Mouse (Mus musculus) hindbrain, embryonic 12.5 days (tissue): ENCODE results near the gene Rps3a1. TPM values are rescaled to one million over a fixed set of nuclear protein-coding genes. Genes with fewer than 3 reads are reported as not detected.

ENCODE experiments used
- ATAC-seq: fragments of 200-750 bp; cut with Nextera tagmentation; 2 replicates; pipeline ENCODE4 v1.8.0; 2017; ENCODE audit warnings: moderate TSS enrichment; ENCODE audit not compliant: low FRiP score
- H3K27ac ChIP-seq: fragments of 300-500 bp; sonication (generic); 2 replicates; pipeline ENCODE4 v1.5.1; 2016; ENCODE audit warnings: mild to moderate bottlenecking
- H3K27me3 ChIP-seq: fragments of 300-500 bp; sonication (generic); 2 replicates; pipeline ENCODE4 v1.6.1; 2016; ENCODE audit warnings: mild to moderate bottlenecking
- H3K36me3 ChIP-seq: fragments of 300-500 bp; sonication (generic); 2 replicates; pipeline ENCODE4 v1.6.1; 2016; ENCODE audit warnings: mild to moderate bottlenecking
- H3K4me1 ChIP-seq: fragments of 300-500 bp; sonication (generic); 2 replicates; pipeline ENCODE4 v1.6.1; 2016
- H3K4me2 ChIP-seq: fragments of 300-500 bp; sonication (generic); replicated peaks from 2 replicates; pipeline ENCODE4 v1.6.1; 2016; ENCODE audit warnings: mild to moderate bottlenecking
- H3K4me3 ChIP-seq: fragments of 300-500 bp; sonication (generic); 2 replicates; pipeline ENCODE4 v1.5.1; 2016; ENCODE audit warnings: mild to moderate bottlenecking
- H3K9ac ChIP-seq: fragments of 300-500 bp; sonication (generic); 2 replicates; pipeline ENCODE4 v1.6.1; 2016; ENCODE audit warnings: mild to moderate bottlenecking, moderate library complexity
- H3K9me3 ChIP-seq: fragments of 300-500 bp; sonication (generic); replicated peaks from 2 replicates; pipeline ENCODE4 v1.6.1; 2016; ENCODE audit warnings: mild to moderate bottlenecking
- WGBS: fragments of 180-500 bp; shearing (Covaris S2); methylation state at CpG from one replicate; pipeline ENCODE4 v1.1.7; 2016; 5-methylcytosine and 5-hydroxymethylcytosine counted together
- polyA plus RNA-seq: library from polyadenylated mRNA; unstranded; fragments of >200 nt; fragmentation: Nextera tagmentation; extraction: Ambion mirVana; gene quantifications from 2 replicates; pipeline ENCODE4 v1.2.1, GENCODE M21; 2016

Gene Rps3a1
- polyA plus RNA-seq, 1 experiment from 2014 or later = 871 TPM

DNA sequence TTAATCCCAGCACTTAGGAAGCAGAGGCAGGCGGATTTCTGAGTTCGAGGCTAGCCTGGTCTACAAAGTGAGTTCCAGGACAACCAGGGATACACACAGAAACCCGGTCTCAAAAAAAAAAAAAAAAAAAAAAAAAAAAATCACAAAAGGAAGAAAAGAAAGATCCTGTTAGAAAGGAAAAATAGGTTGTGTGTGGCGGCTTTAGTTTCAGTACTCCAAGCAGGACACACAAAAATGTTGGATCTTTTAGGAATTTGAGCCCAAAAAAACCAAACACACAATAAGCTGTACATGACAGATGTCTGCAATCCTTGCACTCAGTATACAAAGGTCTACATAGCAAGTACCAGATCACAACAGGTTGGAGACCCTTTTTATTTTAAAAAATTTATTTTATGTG lies 2.8 kb downstream of the Rps3a1 start:
- Histone ChIP-seq H3K9ac (no peak overlapping the region), H3K9me3 (no peaks in the 10 kb centered on the region), H3K4me2 (no peak overlapping the region), H3K36me3 (peaks cover 59% of the 10 kb centered on the region), H3K4me3 (no peak overlapping the region), H3K27me3 (no peaks in the 10 kb centered on the region), H3K27ac (no peak overlapping the region), H3K4me1 (peaks cover 17% of the 10 kb centered on the region)
- ATAC-seq = no peak
- WGBS = 90% methylated on average over 4 of the region's 4 CpGs

DNA sequence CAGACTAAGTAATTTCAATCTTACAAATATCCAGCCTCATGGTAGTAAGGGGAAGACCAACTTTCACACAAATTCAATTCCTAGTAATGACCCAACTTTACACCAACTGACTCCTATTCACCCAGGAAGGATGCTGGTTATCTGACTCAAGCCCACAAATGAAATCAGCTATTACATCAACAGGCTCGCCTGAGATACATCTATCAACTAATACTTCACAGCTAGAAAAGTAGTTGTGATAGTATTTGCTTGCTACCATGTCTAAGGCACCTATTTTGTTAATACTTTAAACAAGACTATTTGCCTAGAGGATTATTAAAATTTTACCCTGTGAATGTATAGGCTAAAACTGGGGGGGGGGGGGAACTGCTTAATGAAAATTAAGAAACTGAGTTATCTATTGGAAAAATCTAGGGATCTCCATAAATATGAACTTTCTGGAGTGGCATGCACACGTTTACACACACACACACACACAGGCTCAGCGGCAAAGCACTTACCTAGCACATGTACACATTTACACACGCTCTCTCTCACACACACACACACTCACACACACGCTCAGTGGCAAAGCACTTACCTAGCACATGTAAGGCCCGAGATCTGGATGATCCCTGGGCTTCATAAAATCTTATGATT lies 5.4 kb downstream of the Rps3a1 start:
- peaks cover 60% of the 10 kb centered on the region for H3K36me3 ChIP-seq
- no peak overlapping the region for H3K27ac ChIP-seq
- peaks cover 10% of the 10 kb centered on the region for H3K4me1 ChIP-seq
- no peaks in the 10 kb centered on the region for H3K27me3 ChIP-seq
- H3K9me3 ChIP-seq = no peaks in the 10 kb centered on the region
- H3K4me3 ChIP-seq = no peak overlapping the region
- ATAC-seq = no peak
- H3K4me2 ChIP-seq = no peak overlapping the region
- no peak overlapping the region for H3K9ac ChIP-seq
- 94% methylated on average over 6 of the region's 6 CpGs for WGBS

DNA sequence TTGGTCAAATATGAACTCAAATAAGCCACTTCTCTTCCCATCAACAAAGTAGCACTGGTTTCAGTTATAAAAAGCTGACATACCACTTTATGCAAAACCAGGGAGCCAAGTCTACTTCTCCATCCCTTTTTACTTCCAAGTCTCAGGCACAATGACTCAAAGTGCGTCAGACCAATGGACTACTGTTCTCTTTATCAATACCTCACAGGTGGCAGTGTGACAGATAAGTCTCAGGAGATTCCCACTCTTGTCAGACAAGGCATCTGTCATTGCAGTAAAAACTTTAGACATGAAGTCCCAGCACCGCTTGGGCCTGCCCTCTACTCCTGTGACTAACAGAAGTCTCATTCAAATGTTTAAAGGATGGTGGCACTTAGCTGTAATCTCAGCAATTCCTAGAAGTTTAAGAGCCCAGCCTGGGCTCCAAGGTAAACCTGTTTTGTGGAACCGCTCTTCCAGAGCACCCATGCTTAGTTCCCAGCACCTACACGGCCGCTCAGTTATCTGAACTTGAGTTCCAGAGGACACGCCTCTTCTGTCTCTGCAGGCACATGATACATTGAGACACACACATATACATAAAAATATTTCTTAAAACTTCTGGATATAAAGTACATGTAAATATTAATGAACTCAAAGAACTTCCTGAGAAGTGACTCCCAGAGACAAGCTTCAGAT lies 6.5 kb downstream of the Rps3a1 start:
- H3K36me3 ChIP-seq = peaks cover 59% of the 10 kb centered on the region
- H3K9ac ChIP-seq = no peak overlapping the region
- H3K27me3 ChIP-seq = no peaks in the 10 kb centered on the region
- no peak overlapping the region for H3K4me2 ChIP-seq
- no peak for ATAC-seq
- no peaks in the 10 kb centered on the region for H3K9me3 ChIP-seq
- WGBS = 91% methylated on average over 6 of the region's 6 CpGs
- H3K27ac ChIP-seq = no peak overlapping the region
- no peak overlapping the region for H3K4me3 ChIP-seq
- H3K4me1 ChIP-seq = peaks cover 5% of the 10 kb centered on the region

DNA sequence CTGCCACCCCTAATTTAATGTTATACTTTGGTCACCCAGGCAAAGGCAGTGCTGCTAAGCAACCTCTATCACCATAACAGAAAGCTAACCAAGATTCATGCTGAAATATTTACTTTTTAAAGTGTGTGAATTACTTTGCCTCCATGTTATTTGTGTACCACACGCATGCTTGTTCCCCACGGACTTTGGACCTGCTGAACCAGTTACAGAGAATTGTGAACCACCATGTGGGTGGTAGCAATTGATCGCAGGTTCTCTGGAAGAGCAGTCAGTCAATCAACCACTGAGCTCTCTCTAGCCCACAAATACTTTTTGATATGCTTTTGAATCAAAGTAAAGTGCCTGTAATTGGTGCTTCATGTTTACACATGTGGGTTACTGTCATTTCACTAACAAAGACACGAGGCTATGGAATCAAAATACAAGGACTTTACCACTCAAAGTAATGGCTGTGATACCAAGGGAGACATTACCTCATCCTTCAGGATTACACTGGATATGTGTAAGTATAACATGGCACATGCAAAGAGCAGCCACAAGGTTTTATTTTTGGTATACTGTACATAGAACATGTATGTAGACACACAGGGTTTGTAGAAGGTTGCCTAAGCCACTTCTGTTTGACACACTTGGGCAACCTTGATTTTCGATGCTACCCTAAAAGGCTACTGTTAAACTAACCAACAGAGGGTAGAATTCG lies 7.4 kb downstream of the Rps3a1 start:
- Histone ChIP-seq H3K4me1 (no peaks in the 10 kb centered on the region), H3K27me3 (no peaks in the 10 kb centered on the region), H3K4me3 (no peak overlapping the region), H3K9ac (no peak overlapping the region), H3K27ac (no peak overlapping the region), H3K4me2 (no peak overlapping the region), H3K36me3 (peaks cover 50% of the 10 kb centered on the region), H3K9me3 (no peaks in the 10 kb centered on the region)
- ATAC-seq = no peak
- WGBS = 92% methylated on average over 6 of the region's 6 CpGs

DNA sequence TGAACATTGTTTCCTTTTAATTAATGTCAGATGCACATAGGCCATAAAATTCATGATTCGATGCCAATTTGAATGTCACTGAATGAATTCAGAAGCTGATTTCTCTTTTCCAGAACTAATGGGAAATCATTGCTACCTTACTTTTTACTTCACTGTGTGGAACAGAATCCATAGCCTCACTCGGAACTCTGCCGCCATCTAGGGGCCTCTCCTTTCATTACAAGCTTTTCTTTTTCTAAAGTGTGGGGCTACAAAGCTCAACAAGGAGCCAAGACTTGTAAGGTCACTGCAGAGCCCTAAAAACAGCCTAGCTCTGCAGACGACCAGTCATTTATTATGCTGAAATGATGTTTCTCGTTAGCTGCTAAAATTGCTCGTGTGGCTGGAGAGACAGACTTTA lies 12.7 kb downstream of the Rps3a1 start:
- H3K36me3 ChIP-seq = 0 out of 2 replicates have a peak, but pooled peaks cover 2% of the 10 kb centered on the region

DNA sequence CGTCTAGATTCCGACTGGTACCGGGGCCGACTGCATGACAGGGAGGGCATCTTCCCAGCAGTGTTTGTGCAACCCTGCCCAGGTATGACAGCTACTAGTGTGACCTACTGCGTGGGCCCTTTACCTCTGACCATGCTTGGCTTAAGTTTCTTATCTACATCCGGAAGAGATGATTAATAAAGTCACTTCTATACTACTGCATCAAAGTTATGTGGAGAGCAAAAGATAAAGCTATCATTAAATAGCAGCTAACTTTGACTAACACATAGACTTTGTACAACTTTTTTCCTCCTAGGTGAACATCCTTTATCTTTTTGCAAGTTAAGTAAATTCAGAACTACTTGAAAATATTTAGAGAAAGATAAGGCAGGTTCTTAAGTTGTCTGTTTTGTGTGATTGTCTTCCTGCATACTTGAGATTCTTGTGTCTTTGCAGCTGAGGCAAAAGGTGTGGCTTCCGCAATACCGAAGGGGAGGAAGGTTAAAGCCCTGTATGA lies 19.2 kb downstream of the Rps3a1 start:
- H3K36me3 ChIP-seq = no peaks in the 10 kb centered on the region
- H3K9ac ChIP-seq = no peak overlapping the region
- H3K27ac ChIP-seq = no peak overlapping the region
- H3K4me2 ChIP-seq = no peak overlapping the region
- ATAC-seq = no peak
- H3K4me1 ChIP-seq = no peaks in the 10 kb centered on the region
- no peaks in the 10 kb centered on the region for H3K27me3 ChIP-seq
- 94% methylated on average over 8 of the region's 8 CpGs for WGBS
- no peak overlapping the region for H3K4me3 ChIP-seq
- no peaks in the 10 kb centered on the region for H3K9me3 ChIP-seq

More for the DNA sequence above, 12.7 kb downstream of the Rps3a1 start:
- H3K9me3 ChIP-seq = no peaks in the 10 kb centered on the region
- no peaks in the 10 kb centered on the region for H3K4me1 ChIP-seq
- no peak overlapping the region for H3K27ac ChIP-seq
- no peaks in the 10 kb centered on the region for H3K27me3 ChIP-seq
- H3K4me2 ChIP-seq = no peak overlapping the region
- H3K9ac ChIP-seq = no peak overlapping the region
- WGBS = 14% methylated on average over 6 of the region's 6 CpGs
- ATAC-seq = no peak
- H3K4me3 ChIP-seq = no peak overlapping the region

DNA sequence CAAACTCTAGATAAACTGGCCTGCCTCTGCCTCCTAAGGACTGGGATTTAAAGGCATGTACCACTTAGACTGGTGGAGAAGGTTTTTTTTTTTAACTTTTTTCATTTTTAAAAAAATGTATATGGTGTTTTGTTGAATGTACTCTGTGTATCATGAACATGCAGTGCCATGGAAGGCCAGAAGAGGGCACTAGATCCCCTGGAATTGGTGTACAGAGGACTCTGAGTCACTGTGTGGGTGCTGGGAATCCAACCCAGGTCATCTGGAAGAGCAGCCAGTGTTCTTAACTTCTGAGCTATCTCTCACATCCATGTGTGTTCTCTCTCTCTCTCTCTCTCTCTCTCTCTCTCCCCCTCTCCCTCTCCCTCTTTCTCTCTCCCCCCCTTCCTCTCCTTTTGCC lies 20.3 kb downstream of the Rps3a1 start:
- no peak overlapping the region for H3K9ac ChIP-seq
- H3K4me1 ChIP-seq = no peaks in the 10 kb centered on the region
- no peaks in the 10 kb centered on the region for H3K27me3 ChIP-seq
- no peaks in the 10 kb centered on the region for H3K9me3 ChIP-seq
- no peaks in the 10 kb centered on the region for H3K36me3 ChIP-seq
- H3K4me2 ChIP-seq = no peak overlapping the region
- ATAC-seq = no peak
- no peak overlapping the region for H3K27ac ChIP-seq
- no peak overlapping the region for H3K4me3 ChIP-seq

DNA sequence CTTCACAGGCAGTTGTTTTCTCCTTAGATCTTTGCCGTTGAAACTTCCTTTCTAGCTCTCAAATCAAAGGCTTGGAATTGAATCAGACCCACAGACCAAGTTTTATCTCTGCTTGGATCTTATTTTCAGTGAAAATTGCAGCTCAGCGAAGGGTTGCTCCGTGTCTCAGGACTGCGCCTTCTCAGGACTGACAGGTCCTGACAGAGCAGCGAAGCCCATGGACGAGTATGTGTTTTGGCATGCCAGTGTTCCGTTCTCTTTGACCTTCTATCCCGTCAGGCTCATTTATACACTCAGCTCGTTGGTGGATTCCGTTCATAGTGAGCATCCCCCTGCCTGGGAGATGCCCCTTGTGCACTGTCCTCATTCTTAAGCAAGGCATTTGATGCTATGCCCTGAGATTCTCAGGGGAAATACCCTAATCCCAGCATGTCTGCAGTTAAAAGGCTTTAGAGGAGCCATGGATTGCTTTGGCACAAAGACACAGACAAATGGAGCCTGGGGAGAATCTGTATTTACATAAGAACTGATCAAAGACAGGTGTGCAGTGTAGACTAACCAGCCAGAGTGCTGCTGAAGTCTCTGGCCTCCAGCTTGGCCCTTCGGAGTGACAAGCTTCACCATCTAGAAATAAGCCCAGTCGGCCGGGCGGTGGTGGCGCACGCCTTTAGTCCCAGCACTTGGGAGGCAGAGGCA lies 23.1 kb downstream of the Rps3a1 start:
- 79% methylated on average over 16 of the region's 16 CpGs for WGBS
- no peaks in the 10 kb centered on the region for H3K27me3 ChIP-seq
- no peak overlapping the region for H3K9ac ChIP-seq
- no peak overlapping the region for H3K4me2 ChIP-seq
- no peaks in the 10 kb centered on the region for H3K9me3 ChIP-seq
- H3K27ac ChIP-seq = no peak overlapping the region
- ATAC-seq = no peak
- H3K36me3 ChIP-seq = peaks cover 5% of the 10 kb centered on the region; the same call in 1 of the 2 replicates
- H3K4me3 ChIP-seq = no peak overlapping the region
- H3K4me1 ChIP-seq = no peaks in the 10 kb centered on the region

DNA sequence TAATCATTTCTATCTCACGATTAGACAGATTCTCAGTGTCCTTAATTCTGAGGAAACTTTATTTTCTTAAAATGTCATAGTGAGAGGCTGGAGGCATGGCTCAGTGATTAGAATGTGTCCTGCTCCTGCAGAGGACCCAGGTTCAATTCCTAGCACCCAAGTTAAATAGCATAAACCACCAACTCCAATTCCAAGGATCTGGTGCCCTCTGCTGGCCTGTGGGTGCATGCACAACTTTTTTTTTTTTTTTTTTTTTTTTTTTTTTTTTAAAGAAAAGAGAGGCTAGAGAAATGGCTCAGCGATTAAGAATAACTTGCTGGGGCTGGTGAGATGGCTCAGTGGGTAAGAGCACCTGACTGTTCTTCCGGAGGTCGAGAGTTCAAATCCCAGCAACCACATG lies 25.6 kb downstream of the Rps3a1 start:
- no peak overlapping the region for H3K4me3 ChIP-seq
- 93% methylated on average over 4 of the region's 4 CpGs for WGBS
- peaks cover 5% of the 10 kb centered on the region; the same call in 1 of the 2 replicates for H3K36me3 ChIP-seq
- H3K27ac ChIP-seq = no peak overlapping the region
- H3K4me2 ChIP-seq = no peak overlapping the region
- no peaks in the 10 kb centered on the region for H3K4me1 ChIP-seq
- H3K9ac ChIP-seq = no peak overlapping the region
- no peaks in the 10 kb centered on the region for H3K9me3 ChIP-seq
- no peak for ATAC-seq
- no peaks in the 10 kb centered on the region for H3K27me3 ChIP-seq

DNA sequence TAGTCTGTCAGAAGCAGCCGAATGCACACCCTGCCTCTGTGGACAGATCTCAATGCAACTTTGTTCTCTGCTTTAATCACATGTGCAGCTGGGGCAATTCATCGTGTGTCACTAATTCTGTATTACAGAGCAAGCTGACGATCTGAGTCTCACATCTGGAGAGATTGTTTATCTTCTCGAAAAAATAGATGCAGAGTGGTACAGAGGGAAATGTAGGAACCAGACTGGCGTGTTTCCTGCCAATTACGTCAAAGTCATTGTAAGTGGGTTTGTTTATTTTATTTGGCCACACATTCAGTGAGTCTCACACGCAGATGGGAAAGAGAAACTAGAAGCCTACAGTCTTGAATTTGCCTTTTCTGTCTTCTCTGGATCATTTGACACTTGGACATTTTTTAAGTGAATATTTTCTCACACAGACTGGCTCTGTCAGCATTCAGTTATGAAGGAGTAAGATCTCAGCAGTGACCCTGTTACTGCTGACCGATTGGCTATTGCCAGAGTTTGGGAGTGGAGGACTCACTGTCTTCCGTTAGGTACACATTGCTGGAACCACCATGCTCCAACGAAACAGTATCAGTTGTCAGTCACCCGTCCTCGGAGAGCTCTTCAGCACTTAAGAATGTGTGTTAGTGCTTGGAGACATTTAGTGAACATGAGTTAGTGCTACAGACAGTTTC lies 27.7 kb downstream of the Rps3a1 start:
- ATAC-seq = no peak
- Histone ChIP-seq H3K4me2 (no peak overlapping the region), H3K27ac (peak overlapping the region; percentile 46; the same call in 1 of the 2 replicates)

DNA sequence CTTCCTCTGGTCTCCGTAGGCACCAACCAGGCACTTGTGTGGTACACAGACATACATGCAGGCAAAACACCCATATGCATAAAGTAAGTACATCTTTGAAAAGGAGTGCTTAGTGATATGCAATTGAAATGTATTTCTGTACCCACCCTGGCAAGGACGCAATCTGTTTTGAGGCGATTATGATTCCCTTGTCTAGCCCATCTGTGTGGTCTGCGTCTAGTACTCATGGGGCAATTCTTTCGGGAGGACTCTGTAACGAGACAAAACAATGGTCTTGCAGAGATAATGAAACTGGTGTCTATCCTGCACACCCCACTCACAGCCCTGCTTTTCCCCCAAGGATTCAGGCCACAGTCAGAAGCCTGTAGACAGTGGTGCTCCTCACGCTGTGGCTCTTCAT lies 29.7 kb downstream of the Rps3a1 start:
- no peaks in the 10 kb centered on the region for H3K4me1 ChIP-seq
- H3K9me3 ChIP-seq = no peaks in the 10 kb centered on the region
- ATAC-seq = no peak
- H3K4me2 ChIP-seq = no peak overlapping the region
- H3K4me3 ChIP-seq = no peak overlapping the region
- 84% methylated on average over 7 of the region's 7 CpGs for WGBS
- no peaks in the 10 kb centered on the region for H3K27me3 ChIP-seq
- no peak overlapping the region for H3K9ac ChIP-seq
- H3K27ac ChIP-seq = no peak overlapping the region
- H3K36me3 ChIP-seq = peaks cover 5% of the 10 kb centered on the region; the same call in 1 of the 2 replicates

More for the DNA sequence above, 27.7 kb downstream of the Rps3a1 start:
- no peak overlapping the region for H3K9ac ChIP-seq
- no peak overlapping the region for H3K4me3 ChIP-seq
- no peaks in the 10 kb centered on the region for H3K27me3 ChIP-seq
- no peaks in the 10 kb centered on the region for H3K9me3 ChIP-seq
- peaks cover 5% of the 10 kb centered on the region; the same call in 1 of the 2 replicates for H3K36me3 ChIP-seq
- no peaks in the 10 kb centered on the region for H3K4me1 ChIP-seq
- WGBS = 71% methylated on average over 12 of the region's 12 CpGs

DNA sequence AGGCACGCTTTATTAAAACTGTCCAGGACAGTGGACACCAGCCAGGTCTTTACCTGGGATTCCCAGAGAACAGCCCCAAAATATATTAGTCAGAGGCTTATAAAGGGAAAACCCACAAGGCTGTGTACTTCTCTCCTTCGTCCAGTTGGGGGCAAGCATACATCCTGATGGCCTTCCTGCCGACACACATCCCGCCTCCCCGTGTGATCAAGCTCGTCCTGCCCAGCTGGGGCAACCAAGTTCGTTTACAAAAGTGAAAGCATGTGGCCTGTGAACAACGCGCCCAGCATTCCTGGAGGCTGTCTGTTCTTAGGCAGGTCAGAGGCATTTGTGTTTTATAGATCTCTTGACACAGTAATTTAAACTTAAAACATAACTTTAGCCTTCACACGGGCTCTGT lies 32.4 kb downstream of the Rps3a1 start:
- Histone ChIP-seq H3K36me3 (no peaks in the 10 kb centered on the region), H3K9ac (no peak overlapping the region), H3K4me3 (no peak overlapping the region), H3K4me2 (no peak overlapping the region), H3K27ac (no peak overlapping the region), H3K27me3 (no peaks in the 10 kb centered on the region), H3K4me1 (no peaks in the 10 kb centered on the region), H3K9me3 (no peaks in the 10 kb centered on the region)
- ATAC-seq = no peak
- 21% methylated on average over 10 of the region's 10 CpGs for WGBS
